Mouse (Mus musculus): Measurements from ENCODE around the gene Rbl2. TPM values are rescaled to one million over a fixed set of nuclear protein-coding genes. Genes with fewer than 3 reads are reported as not detected.

The Rbl2 gene
- polyA plus RNA-seq, 1 experiment from 2014 or later: 12.9 TPM

DNA sequence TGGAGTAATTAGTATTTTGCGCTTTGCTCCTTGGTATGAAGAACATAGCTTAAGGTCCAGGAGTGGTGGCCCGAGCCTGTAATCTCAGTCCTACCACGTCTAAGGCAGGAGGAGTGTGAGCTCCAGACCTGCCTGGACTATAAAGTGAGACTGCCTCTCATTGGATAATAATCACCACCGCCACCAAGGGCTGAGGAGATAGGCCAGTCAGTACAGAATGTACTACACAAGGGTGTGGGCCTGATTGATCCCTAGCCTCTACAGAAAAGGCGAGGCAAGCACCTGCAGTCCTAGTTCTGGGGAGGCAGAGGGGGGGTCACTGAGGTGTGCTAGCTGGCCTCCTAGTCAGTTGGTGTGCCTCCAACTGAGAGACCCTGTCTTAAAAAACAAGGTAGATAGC is 44.6 kb downstream of the Rbl2 start:
- Histone ChIP-seq H3K4me1 (replicated peaks) (no peaks in the 10 kb centered on the region), H3K27me3 (replicated peaks) (no peaks in the 10 kb centered on the region), H3K4me3 (replicated peaks) (no peak overlapping the region), H3K9me3 (no peaks in the 10 kb centered on the region), H3K4me2 (replicated peaks) (no peak overlapping the region), H3K9ac (no peak overlapping the region), H3K36me3 (0 out of 2 replicates have a peak, but pooled peaks cover 4% of the 10 kb centered on the region), H3K27ac (no peak overlapping the region)
- ATAC-seq: peak; percentile 43; the same call in 1 of the 2 replicates
- 76% methylated on average over 5 of the region's 5 CpGs for WGBS

DNA sequence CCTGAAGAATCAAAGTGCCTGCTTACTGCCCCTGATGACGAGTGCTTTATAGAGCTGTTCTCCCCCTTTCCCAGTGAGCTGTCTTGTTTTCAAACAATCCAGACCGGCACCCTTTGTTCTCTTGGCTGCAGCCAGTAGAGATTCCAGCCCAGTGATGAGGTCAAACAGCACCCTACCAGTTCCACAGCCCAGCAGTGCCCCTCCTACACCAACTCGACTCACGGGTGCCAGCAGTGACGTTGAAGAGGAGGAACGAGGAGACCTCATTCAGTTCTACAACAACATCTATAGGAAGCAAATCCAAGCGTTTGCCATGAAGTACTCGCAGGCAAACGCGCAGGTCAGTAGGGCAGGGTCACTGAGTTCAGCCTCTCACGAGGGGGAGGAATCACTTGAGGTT is 45.1 kb downstream of the Rbl2 start:
- H3K4me1 ChIP-seq (replicated peaks): no peaks in the 10 kb centered on the region
- H3K36me3 ChIP-seq: 0 out of 2 replicates have a peak, but pooled peaks cover 4% of the 10 kb centered on the region
- H3K4me2 ChIP-seq (replicated peaks): no peak overlapping the region
- no peak overlapping the region for H3K9ac ChIP-seq
- 64% methylated on average over 11 of the region's 11 CpGs for WGBS
- H3K4me3 ChIP-seq (replicated peaks): no peak overlapping the region
- H3K9me3 ChIP-seq: no peaks in the 10 kb centered on the region
- H3K27ac ChIP-seq: no peak overlapping the region
- no peak for ATAC-seq
- no peaks in the 10 kb centered on the region for H3K27me3 ChIP-seq (replicated peaks)

DNA sequence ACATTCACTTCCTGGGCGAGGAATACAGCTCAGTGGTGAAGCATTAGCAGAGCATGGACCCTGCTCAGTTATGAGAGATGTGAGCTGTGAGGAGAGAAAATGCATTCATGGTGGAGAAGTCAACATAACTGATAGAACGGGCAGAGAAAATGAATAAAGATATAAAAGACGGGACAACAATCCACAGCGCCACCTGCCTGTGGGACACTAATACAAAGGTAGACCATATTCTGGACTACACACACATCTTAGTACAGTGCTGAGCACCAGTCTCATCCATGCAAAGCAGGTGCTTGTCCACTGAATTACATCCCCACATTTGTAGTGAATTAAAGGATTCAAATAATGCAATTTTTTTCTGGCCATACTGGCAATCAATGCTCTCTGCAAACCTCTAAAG is 47.7 kb downstream of the Rbl2 start:
- no peaks in the 10 kb centered on the region for H3K9me3 ChIP-seq
- H3K9ac ChIP-seq: no peak overlapping the region
- 93% methylated on average over 4 of the region's 4 CpGs for WGBS
- peaks cover 12% of the 10 kb centered on the region; the same call in 1 of the 2 replicates for H3K36me3 ChIP-seq
- H3K4me3 ChIP-seq (replicated peaks): no peak overlapping the region
- H3K27me3 ChIP-seq (replicated peaks): no peaks in the 10 kb centered on the region
- H3K27ac ChIP-seq: no peak overlapping the region
- no peak overlapping the region for H3K4me2 ChIP-seq (replicated peaks)
- H3K4me1 ChIP-seq (replicated peaks): no peaks in the 10 kb centered on the region
- no peak for ATAC-seq

DNA sequence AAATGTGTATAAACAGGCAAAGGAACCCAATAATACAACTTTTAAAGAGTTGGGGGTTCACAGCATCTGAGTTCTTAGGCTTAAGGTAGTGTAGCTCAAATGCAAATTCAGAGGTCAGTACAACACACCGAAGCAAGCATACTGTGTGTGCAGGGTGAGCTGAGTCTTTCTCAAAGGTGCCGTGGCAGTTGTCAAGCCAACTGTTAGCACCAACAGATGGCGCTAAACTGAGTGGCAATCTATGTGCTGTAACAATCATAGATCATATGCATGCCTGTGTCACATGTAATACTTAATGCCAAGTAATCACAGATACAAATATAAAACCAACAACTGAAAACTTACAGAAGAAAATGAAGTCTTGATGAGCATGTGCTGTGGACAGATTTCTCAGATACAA is 48.3 kb downstream of the Rbl2 start:
- Histone ChIP-seq H3K4me2 (replicated peaks) (no peak overlapping the region), H3K9me3 (no peaks in the 10 kb centered on the region), H3K4me3 (replicated peaks) (no peak overlapping the region), H3K36me3 (peaks cover 17% of the 10 kb centered on the region; the same call in 1 of the 2 replicates), H3K27me3 (replicated peaks) (no peaks in the 10 kb centered on the region), H3K27ac (no peak overlapping the region), H3K4me1 (replicated peaks) (no peaks in the 10 kb centered on the region), H3K9ac (no peak overlapping the region)
- ATAC-seq: no peak
- 78% methylated on average over 3 of the region's 3 CpGs for WGBS

DNA sequence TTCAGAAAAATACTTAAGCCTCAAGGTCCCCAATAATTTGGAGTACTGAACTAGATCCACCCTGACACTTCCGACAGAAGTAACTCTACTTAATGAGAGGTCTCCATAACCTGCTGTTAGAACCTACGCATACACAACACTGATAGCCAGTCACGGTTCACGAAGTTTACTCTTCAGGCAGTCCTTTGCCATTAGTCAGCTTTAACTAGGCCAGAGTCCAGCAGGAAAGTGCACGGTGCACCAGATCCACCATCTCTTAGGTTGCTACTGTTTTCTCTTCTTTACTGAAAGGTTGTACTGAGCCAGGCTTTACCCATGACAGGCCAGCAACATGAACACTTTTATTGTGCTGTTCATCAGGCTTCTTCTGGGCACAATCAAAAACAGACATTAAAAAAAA is 54.5 kb downstream of the Rbl2 start:
- H3K4me3 ChIP-seq (replicated peaks): no peak overlapping the region
- ATAC-seq: no peak
- 85% methylated on average over 5 of the region's 5 CpGs for WGBS
- H3K4me1 ChIP-seq (replicated peaks): no peaks in the 10 kb centered on the region
- no peak overlapping the region for H3K9ac ChIP-seq
- peaks cover 41% of the 10 kb centered on the region for H3K36me3 ChIP-seq
- H3K27ac ChIP-seq: no peak overlapping the region
- no peak overlapping the region for H3K4me2 ChIP-seq (replicated peaks)
- H3K27me3 ChIP-seq (replicated peaks): no peaks in the 10 kb centered on the region
- H3K9me3 ChIP-seq: no peaks in the 10 kb centered on the region

DNA sequence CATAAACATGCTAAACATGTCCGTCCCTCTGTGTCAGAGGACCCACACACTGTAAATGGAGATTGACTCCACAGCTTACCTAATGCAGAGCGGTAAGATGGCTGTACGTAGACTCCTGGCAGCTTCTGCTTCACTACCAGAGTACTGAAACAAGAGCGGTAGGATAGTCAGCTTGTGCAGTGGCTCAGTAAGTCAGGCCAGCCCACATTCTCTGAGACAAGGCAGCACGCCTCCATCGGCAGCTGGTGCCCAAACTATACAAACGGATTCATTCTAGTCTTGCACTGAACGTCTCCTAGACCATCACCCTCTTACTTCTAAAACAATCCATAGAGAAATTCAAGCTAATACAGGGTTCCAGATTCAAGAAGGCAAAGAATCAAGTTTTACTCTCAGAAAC is 56.9 kb downstream of the Rbl2 start:
- no peak for ATAC-seq
- H3K4me3 ChIP-seq (replicated peaks): no peak overlapping the region
- whole genome bisulfite sequencing: 92% methylated on average over 8 of the region's 8 CpGs
- no peaks in the 10 kb centered on the region for H3K27me3 ChIP-seq (replicated peaks)
- peaks cover 44% of the 10 kb centered on the region for H3K36me3 ChIP-seq
- H3K9ac ChIP-seq: no peak overlapping the region
- H3K9me3 ChIP-seq: no peaks in the 10 kb centered on the region
- no peak overlapping the region for H3K27ac ChIP-seq
- no peak overlapping the region for H3K4me2 ChIP-seq (replicated peaks)
- H3K4me1 ChIP-seq (replicated peaks): no peaks in the 10 kb centered on the region

DNA sequence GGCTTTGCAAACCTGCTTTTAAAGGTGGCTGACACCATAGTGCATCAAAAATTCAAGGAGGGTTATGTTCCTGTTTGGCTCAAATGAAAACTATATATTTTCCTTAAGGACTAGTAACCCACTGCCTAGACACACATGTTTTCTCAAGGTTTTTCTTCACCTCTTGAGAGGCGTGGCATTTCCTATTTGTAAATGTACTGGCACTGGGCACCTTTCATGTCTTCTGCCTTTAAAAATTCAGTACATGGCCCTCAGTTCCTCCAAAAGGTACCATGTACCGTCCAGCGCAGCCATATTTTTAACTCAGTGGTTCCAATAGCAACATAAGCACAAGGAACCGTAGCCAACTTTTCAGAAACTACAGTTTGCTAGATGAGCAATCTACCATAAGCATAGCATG is 62.9 kb downstream of the Rbl2 start:
- Histone ChIP-seq H3K4me3 (replicated peaks) (peak overlapping the region; percentile 93), H3K27me3 (replicated peaks) (no peaks in the 10 kb centered on the region), H3K4me1 (replicated peaks) (peaks cover 7% of the 10 kb centered on the region; the same call in 1 of the 2 replicates), H3K36me3 (peaks cover 14% of the 10 kb centered on the region; the same call in 1 of the 2 replicates), H3K9me3 (no peaks in the 10 kb centered on the region), H3K27ac (no peak overlapping the region), H3K4me2 (replicated peaks) (peak overlapping the region; percentile 90), H3K9ac (0 out of 2 replicates have a peak overlapping the region, but pooled peaks have one; percentile 80)
- no peak for ATAC-seq
- WGBS: 72% methylated on average over 4 of the region's 4 CpGs

DNA sequence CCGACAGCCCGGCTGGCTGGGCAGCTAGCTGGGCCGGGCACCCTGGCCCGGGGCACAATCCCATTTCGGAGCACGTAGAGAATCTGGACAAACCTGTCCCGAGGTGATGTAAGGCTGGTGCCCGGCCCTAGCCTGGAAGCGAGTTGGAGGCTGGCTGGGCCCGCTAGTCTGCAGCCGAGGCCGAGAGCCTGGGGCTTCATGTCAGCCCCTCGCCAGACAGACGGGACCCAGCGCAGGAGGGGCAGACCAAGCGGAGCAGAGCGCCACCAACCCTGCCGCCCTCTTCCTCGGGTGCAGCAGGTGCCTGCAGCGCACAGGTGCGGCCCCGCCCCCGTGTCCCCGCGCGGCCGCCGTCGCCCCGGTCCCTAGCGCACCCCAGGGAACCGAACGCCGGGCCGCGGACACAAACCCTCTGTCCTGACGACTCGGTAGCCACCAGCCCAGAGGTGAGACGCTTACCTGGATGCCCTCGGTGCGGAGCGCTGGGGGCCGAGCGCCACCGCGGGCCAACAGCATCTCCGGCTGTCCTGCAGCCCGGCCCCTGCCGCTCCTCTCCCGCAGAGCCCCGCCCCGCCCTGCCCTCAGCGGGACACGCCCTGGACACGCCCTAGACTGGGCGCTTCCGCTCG is 63.7 kb downstream of the Rbl2 start:
- peak; percentile 82 for ATAC-seq
- Histone ChIP-seq H3K4me1 (replicated peaks) (peaks cover 7% of the 10 kb centered on the region; the same call in 1 of the 2 replicates), H3K4me2 (replicated peaks) (peak overlapping the region; percentile 90)

DNA sequence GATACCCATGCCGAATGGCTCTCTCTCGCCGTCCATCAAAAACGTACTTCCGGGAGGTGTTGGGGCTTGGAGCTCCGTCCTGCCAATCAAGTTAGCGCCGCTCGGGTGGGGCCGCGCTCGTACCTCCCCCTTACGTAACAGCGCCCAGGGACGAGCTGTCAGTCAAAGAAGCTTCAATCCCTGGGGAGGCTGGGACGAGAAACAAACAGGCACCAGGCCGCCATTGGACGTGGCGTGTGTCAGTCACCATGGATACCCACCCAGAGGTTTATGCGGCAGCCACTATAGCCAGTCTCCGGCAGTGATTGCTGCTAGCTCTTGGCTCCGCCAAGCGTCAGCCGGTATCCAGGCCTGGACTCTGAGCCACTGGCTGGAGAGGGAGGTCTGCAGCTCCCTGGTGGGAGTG is 64.2 kb downstream of the Rbl2 start:
- H3K27me3 ChIP-seq (replicated peaks): no peaks in the 10 kb centered on the region
- H3K4me2 ChIP-seq (replicated peaks): peak overlapping the region; percentile 51
- peak overlapping the region; percentile 93 for H3K4me3 ChIP-seq (replicated peaks)
- ATAC-seq: peak; percentile 99
- peaks cover 7% of the 10 kb centered on the region; the same call in 1 of the 2 replicates for H3K4me1 ChIP-seq (replicated peaks)
- H3K9me3 ChIP-seq: no peaks in the 10 kb centered on the region
- 0 out of 2 replicates have a peak, but pooled peaks cover 5% of the 10 kb centered on the region for H3K36me3 ChIP-seq
- H3K9ac ChIP-seq: peak overlapping the region; percentile 9
- peak overlapping the region; percentile 20; the same call in 1 of the 2 replicates for H3K27ac ChIP-seq
- under 1% methylated on average over 24 of the region's 24 CpGs for WGBS

More for the DNA sequence above, 63.7 kb downstream of the Rbl2 start:
- Histone ChIP-seq H3K9ac (peak overlapping the region; percentile 80), H3K36me3 (peaks cover 7% of the 10 kb centered on the region; the same call in 1 of the 2 replicates), H3K27me3 (replicated peaks) (no peaks in the 10 kb centered on the region), H3K4me3 (replicated peaks) (peak overlapping the region; percentile 93), H3K27ac (peak overlapping the region; percentile 64), H3K9me3 (no peaks in the 10 kb centered on the region)
- under 1% methylated on average over 57 of the region's 58 CpGs for WGBS

DNA sequence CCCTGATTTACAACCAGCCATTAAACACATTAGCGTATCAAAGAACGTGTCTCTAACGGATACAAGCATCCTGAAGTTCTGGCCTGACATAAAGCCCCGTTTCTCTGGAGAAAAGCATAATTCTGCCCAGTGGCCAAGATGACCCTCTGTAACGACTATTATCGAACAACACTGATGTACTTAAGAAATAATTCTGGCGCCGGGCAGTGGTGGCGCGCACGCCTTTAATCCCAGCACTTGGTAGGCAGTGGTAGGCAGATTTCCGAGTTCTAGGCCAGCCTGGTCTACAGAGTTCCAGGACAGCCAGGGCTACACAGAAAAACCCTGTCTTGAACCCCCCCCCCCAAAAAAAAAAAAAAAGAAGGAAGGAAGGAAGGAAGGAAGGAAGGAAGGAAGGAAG is 64.8 kb downstream of the Rbl2 start:
- Histone ChIP-seq H3K27ac (peak overlapping the region; percentile 20; the same call in 1 of the 2 replicates), H3K9ac (peak overlapping the region; percentile 9; the same call in 1 of the 2 replicates), H3K9me3 (no peaks in the 10 kb centered on the region), H3K36me3 (0 out of 2 replicates have a peak, but pooled peaks cover 2% of the 10 kb centered on the region), H3K4me1 (replicated peaks) (peaks cover 7% of the 10 kb centered on the region; the same call in 1 of the 2 replicates), H3K4me2 (replicated peaks) (peak overlapping the region; percentile 51), H3K4me3 (replicated peaks) (peak overlapping the region; percentile 93; the same call in 1 of the 2 replicates), H3K27me3 (replicated peaks) (no peaks in the 10 kb centered on the region)
- no peak for ATAC-seq
- 48% methylated on average over 12 of the region's 12 CpGs for WGBS

DNA sequence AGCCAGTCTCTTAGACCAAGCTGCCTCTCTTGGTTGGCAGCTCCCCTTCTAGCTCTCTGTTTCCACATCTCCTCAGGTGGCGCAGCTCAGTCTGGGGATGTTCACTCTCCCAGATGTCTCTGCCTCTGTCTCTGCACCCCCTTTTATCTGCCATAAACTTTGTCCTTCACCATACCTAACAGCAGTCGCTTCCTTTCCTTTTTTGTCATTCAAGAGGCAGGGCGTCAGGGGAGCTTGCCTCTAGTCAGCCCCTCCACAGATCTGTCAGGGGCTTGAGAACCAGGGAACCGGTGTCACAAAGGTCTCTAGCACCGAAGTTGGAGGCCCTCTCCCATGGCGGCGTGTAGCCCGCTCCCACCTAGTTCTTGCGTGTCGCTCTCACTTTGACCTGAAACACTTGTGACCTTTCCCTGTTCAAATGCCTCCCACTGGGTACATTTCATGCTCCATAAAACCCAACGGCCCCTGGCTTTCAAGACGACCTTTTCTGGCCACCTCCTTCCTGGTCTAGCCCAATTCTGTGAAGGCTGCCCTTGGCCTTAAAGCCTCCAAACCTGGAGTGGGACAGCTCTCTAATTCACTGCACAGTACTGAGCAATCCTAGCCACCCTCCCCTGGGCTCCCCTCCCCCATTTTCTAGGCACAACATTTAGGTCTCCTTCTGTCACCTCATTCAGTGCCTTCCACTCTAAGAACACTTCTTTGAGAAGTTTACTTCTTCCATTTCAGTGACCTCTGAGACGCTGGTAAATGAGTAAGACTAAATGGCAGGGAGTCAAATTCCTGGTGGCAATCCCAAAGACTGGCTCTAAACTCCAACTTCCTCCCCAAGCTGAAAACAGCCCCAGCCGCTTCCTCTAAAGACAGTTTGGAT is 65.7 kb downstream of the Rbl2 start:
- H3K9ac ChIP-seq: no peak overlapping the region
- peaks cover 7% of the 10 kb centered on the region; the same call in 1 of the 2 replicates for H3K4me1 ChIP-seq (replicated peaks)
- no peaks in the 10 kb centered on the region for H3K27me3 ChIP-seq (replicated peaks)
- no peak overlapping the region for H3K4me2 ChIP-seq (replicated peaks)
- H3K4me3 ChIP-seq (replicated peaks): no peak overlapping the region
- no peak overlapping the region for H3K27ac ChIP-seq
- no peaks in the 10 kb centered on the region for H3K36me3 ChIP-seq
- no peak for ATAC-seq
- H3K9me3 ChIP-seq: no peaks in the 10 kb centered on the region
- WGBS: 76% methylated on average over 14 of the region's 14 CpGs

DNA sequence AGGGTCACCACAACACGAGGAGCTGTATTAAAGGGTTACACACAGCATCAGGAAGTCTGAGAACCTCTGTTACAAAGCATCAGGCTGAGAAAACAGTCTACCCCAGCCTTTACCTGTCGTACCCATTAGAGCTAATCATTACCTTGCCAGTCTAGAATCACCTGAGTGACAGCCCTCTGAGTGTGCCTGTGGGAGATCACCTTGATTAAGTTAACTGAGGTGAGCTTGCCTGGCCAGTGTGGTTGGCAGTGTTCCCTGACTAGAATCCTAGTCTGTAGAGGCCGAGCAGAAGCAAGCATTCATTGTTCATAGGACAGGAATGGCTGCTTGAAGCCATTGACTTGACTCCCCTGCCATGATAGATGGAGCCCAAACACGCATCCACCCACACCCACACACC is 71.0 kb downstream of the Rbl2 start:
- Histone ChIP-seq H3K36me3 (no peaks in the 10 kb centered on the region), H3K4me2 (replicated peaks) (no peak overlapping the region), H3K27me3 (replicated peaks) (no peaks in the 10 kb centered on the region), H3K9ac (no peak overlapping the region), H3K4me1 (replicated peaks) (no peaks in the 10 kb centered on the region), H3K27ac (no peak overlapping the region), H3K9me3 (no peaks in the 10 kb centered on the region), H3K4me3 (replicated peaks) (no peak overlapping the region)
- ATAC-seq: no peak
- 81% methylated on average over 4 of the region's 4 CpGs for WGBS

Data from intestine, embryonic 15.5 days (tissue).